Comparison of ENCODE assay signal across 25 mouse cellular contexts in the genomic region with DNA sequence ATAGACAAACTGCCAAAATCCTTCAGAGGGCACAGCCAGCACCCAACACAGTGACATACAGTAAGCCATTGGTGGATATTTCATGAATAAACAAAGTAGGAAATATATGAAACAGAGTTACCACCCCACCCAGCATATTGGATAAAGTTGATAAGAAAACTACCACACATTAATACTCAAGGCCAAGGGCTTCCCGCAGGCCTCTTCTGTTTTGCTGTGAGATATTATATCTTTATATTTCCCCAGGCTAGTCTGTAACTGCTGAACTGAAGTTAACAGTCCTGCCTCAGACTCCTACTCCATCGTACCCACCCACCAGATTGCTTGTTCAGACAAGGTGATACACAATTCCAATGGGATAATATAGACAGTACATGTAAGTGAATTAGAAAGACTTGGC.
DNase-seq lines count a peak whose midpoint lies in the region; ATAC-seq and TF ChIP-seq lines count a peak whose summit lies in the region.
"Had no signal": no experiment of that assay in that cellular context is flagged by ENCODE, and none has a peak within 500 bp of the region (broad histone marks: within the 10 kb centered on the region; RNA-seq: fewer than 3 reads in every experiment).

No protein-coding gene starts in this region.

- no peak for TF ChIP-seq RAD21 in MEL (IDR thresholded peaks at IDR 0.05; ENCODE audit: low read depth, low read length)

- H3K4me2 ChIP-seq in liver, embryonic 16.5 days (ENCODE audit: low read depth, low read length), result no peak overlapping the region
- H3K4me2 ChIP-seq in liver, postnatal 0 days (ENCODE audit: low read depth, low read length), result no peak overlapping the region
- no peak overlapping the region for H3K4me2 ChIP-seq in kidney, embryonic 15.5 days
- H3K4me2 ChIP-seq: forebrain, embryonic 13.5 days; heart, embryonic 11.5 days; hindbrain, embryonic 13.5 days had no signal

- H3K4me1 ChIP-seq in heart, embryonic 10.5 days, result peaks cover 43% of the 10 kb centered on the region
- no peaks in the 10 kb centered on the region for H3K4me1 ChIP-seq in liver, embryonic 16.5 days (ENCODE audit: control insufficient read depth, low read depth, low read length)
- H3K4me1 ChIP-seq in liver, postnatal 0 days (ENCODE audit: insufficient read depth), result peaks cover 14% of the 10 kb centered on the region
- H3K4me1 ChIP-seq in MEL (ENCODE audit: control insufficient read depth in 1 of 2, insufficient read depth in 2 of 2, low read length in 2 of 2), result peaks cover 21 to 40% of the 10 kb centered on the region in 2 experiments
- H3K4me1 ChIP-seq in kidney, embryonic 15.5 days, result peaks cover 18% of the 10 kb centered on the region

- no peak overlapping the region for H3K4me3 ChIP-seq in heart, embryonic 10.5 days
- H3K4me3 ChIP-seq in liver, embryonic 16.5 days (ENCODE audit: low read depth, low read length), result no peak overlapping the region
- H3K4me3 ChIP-seq in liver, postnatal 0 days (ENCODE audit: low read depth, low read length), result no peak overlapping the region
- H3K4me3 ChIP-seq in MEL (ENCODE audit: control insufficient read depth in 1 of 2, insufficient read depth in 1 of 2, low read depth in 2 of 2, low read length in 2 of 2), result no peak overlapping the region
- no peak overlapping the region for H3K4me3 ChIP-seq in kidney, embryonic 15.5 days (replicated peaks)
- H3K4me3 ChIP-seq: forebrain, embryonic 10.5 days; forebrain, embryonic 13.5 days; gastrocnemius, adult 2 months; hindbrain, embryonic 10.5 days; hindbrain, embryonic 13.5 days had no signal

- ATAC-seq in liver, embryonic 16.5 days (ENCODE audit: low read depth), result peak; percentile 16; the same call in 1 of the 2 replicates
- ATAC-seq in liver, postnatal 0 days, result no peak
- ATAC-seq in kidney, embryonic 15.5 days (replicated peaks; ENCODE audit: low FRiP score), result no peak
- ATAC-seq: forebrain, embryonic 13.5 days; hindbrain, embryonic 16.5 days; Patski had no signal

- no peaks in the 10 kb centered on the region for H3K9me3 ChIP-seq in heart, embryonic 10.5 days
- no peaks in the 10 kb centered on the region for H3K9me3 ChIP-seq in liver, embryonic 16.5 days (replicated peaks; ENCODE audit: control insufficient read depth, low read length)
- H3K9me3 ChIP-seq in liver, postnatal 0 days (ENCODE audit: low read length), result no peaks in the 10 kb centered on the region
- no peaks in the 10 kb centered on the region for H3K9me3 ChIP-seq in MEL (replicated peaks; ENCODE audit: insufficient read depth, low read length)
- no peaks in the 10 kb centered on the region for H3K9me3 ChIP-seq in kidney, embryonic 15.5 days (replicated peaks)
- H3K9me3 ChIP-seq: forebrain, embryonic 10.5 days; forebrain, embryonic 13.5 days; hindbrain, embryonic 10.5 days; hindbrain, embryonic 13.5 days had no signal

- H3K9ac ChIP-seq in liver, embryonic 16.5 days (ENCODE audit: low read depth, low read length), result no peak overlapping the region
- H3K9ac ChIP-seq in liver, postnatal 0 days (replicated peaks), result no peak overlapping the region
- no peak overlapping the region for H3K9ac ChIP-seq in MEL (ENCODE audit: control insufficient read depth, low read depth, low read length, poor library complexity, severe bottlenecking)
- H3K9ac ChIP-seq in kidney, embryonic 15.5 days, result no peak overlapping the region

- WGBS in heart, embryonic 10.5 days, result 77% methylated on average over 2 of the region's 2 CpGs
- WGBS in liver, embryonic 16.5 days (ENCODE audit: insufficient replicate concordance), result 22% methylated on average over 2 of the region's 2 CpGs
- 48% methylated on average over 2 of the region's 2 CpGs for WGBS in liver, postnatal 0 days (ENCODE audit: insufficient replicate concordance)
- WGBS in kidney, embryonic 15.5 days, result 87% methylated on average over 2 of the region's 2 CpGs

- H3K36me3 ChIP-seq in heart, embryonic 10.5 days, result no peaks in the 10 kb centered on the region
- no peaks in the 10 kb centered on the region for H3K36me3 ChIP-seq in liver, embryonic 16.5 days (ENCODE audit: control insufficient read depth, insufficient read depth)
- H3K36me3 ChIP-seq in liver, postnatal 0 days (replicated peaks; ENCODE audit: insufficient read depth, low read length), result no peaks in the 10 kb centered on the region
- H3K36me3 ChIP-seq in MEL (ENCODE audit: control insufficient read depth in 1 of 2, insufficient read depth in 2 of 2, low read length in 2 of 2), result peaks cover 0 to 40% of the 10 kb centered on the region in 2 experiments; a peak in 2 of 4 replicates
- H3K36me3 ChIP-seq in kidney, embryonic 15.5 days, result no peaks in the 10 kb centered on the region
- H3K36me3 ChIP-seq: forebrain, embryonic 10.5 days; hindbrain, embryonic 10.5 days; hindbrain, embryonic 13.5 days had no signal

- TF ChIP-seq POLR2A in MEL (IDR thresholded peaks at IDR 0.05; ENCODE audit: control insufficient read depth in 1 of 2, insufficient read depth in 1 of 2, low read depth in 1 of 2, low read length in 2 of 2, poor library complexity in 1 of 2), result no peak

- no peaks in the 10 kb centered on the region for H3K27me3 ChIP-seq in heart, embryonic 10.5 days (ENCODE audit: insufficient read depth, poor library complexity, severe bottlenecking)
- no peaks in the 10 kb centered on the region for H3K27me3 ChIP-seq in liver, embryonic 16.5 days (ENCODE audit: control insufficient read depth, insufficient read depth, low read depth, low read length)
- H3K27me3 ChIP-seq in liver, postnatal 0 days (ENCODE audit: insufficient read depth, low read length), result no peaks in the 10 kb centered on the region
- no peaks in the 10 kb centered on the region for H3K27me3 ChIP-seq in MEL (ENCODE audit: control insufficient read depth in 1 of 2, insufficient read depth in 2 of 2, low read length in 2 of 2)
- no peaks in the 10 kb centered on the region for H3K27me3 ChIP-seq in kidney, embryonic 15.5 days
- H3K27me3 ChIP-seq: CH12.LX; forebrain, embryonic 13.5 days; Patski had no signal

- TF ChIP-seq EP300 in liver, postnatal 0 days (IDR thresholded peaks at IDR 0.05; ENCODE audit: low read depth), result no peak
- peak; percentile 58 to 77; a peak in 3 of 4 replicates for TF ChIP-seq EP300 in MEL (IDR thresholded peaks at IDR 0.05; ENCODE audit: low read depth in 1 of 2, low read length in 2 of 2)

- no peak for DNase-seq in heart, embryonic 10.5 days (ENCODE audit: low spot score)
- DNase-seq in heart, adult 9 months (ENCODE audit: low spot score in 2 of 2), result no peak
- DNase-seq in liver, postnatal 0 days, result no peak
- DNase-seq in MEL (ENCODE audit: low read depth, low spot score), result peak; percentile 61
- no peak for DNase-seq in Muller cell, postnatal 12 days (ENCODE audit: inconsistent ontology term)
- DNase-seq: adrenal gland, postnatal 10 days; adrenal gland, postnatal 36 days; B cell, adult 2 months; cerebellum, adult 18-20 months; cerebellum, adult 9-10 months; cerebellum, postnatal 14 days; gastrocnemius, adult 2 months; gastrocnemius, postnatal 14 days; heart, adult 18-20 months; heart, postnatal 36 days had no signal

- TF ChIP-seq CTCF in liver, postnatal 0 days (IDR thresholded peaks at IDR 0.05; ENCODE audit: low read depth), result no peak
- TF ChIP-seq CTCF in MEL (IDR thresholded peaks at IDR 0.05 in 2 of 3, conservative IDR thresholded peaks at IDR 0.05 in 1 of 3; ENCODE audit: control insufficient read depth in 1 of 3, insufficient read depth in 1 of 3, low read depth in 2 of 3, low read length in 3 of 3, poor library complexity in 1 of 3, severe bottlenecking in 1 of 3), result no peak

- H3K27ac ChIP-seq in heart, embryonic 10.5 days, result 0 out of 2 replicates have a peak overlapping the region, but pooled peaks have one; percentile 83
- no peak overlapping the region for H3K27ac ChIP-seq in liver, embryonic 16.5 days (ENCODE audit: low read length)
- no peak overlapping the region for H3K27ac ChIP-seq in liver, postnatal 0 days (ENCODE audit: low read depth)
- H3K27ac ChIP-seq in MEL (ENCODE audit: control insufficient read depth, low read depth, low read length), result peak overlapping the region; percentile 58
- no peak overlapping the region for H3K27ac ChIP-seq in kidney, embryonic 15.5 days
- H3K27ac ChIP-seq: forebrain, embryonic 10.5 days; forebrain, embryonic 13.5 days; gastrocnemius, adult 2 months; hindbrain, embryonic 13.5 days had no signal

- H3K79me2 ChIP-seq in MEL (ENCODE audit: control insufficient read depth, insufficient read depth, low read length, poor library complexity), result no peaks in the 10 kb centered on the region

TF ChIP-seq in MEL, 35 proteins besides CTCF, POLR2A, EP300 and RAD21:
- TF ChIP-seq ZMIZ1 (IDR thresholded peaks at IDR 0.05; ENCODE audit: low read depth, low read length), result no peak
- no peak for TF ChIP-seq MAX (IDR thresholded peaks at IDR 0.05; ENCODE audit: low read length)
- TF ChIP-seq TAL1 (IDR thresholded peaks at IDR 0.05; ENCODE audit: low read length), result no peak
- peak; percentile 56; the same call in 1 of the 2 replicates for TF ChIP-seq ETS1 (IDR thresholded peaks at IDR 0.05; ENCODE audit: low read depth, low read length)
- TF ChIP-seq CHD2 (IDR thresholded peaks at IDR 0.05; ENCODE audit: low read length), result no peak
- no peak for TF ChIP-seq ZC3H11A (IDR thresholded peaks at IDR 0.05; ENCODE audit: low read depth, low read length)
- peak; percentile 39; the same call in 1 of the 2 replicates for TF ChIP-seq MYB (IDR thresholded peaks at IDR 0.05; ENCODE audit: low read depth, low read length)
- peak; percentile 54; the same call in 1 of the 2 replicates for TF ChIP-seq SIN3A (IDR thresholded peaks at IDR 0.05; ENCODE audit: low read length)
- TF ChIP-seq MXI1 (IDR thresholded peaks at IDR 0.05; ENCODE audit: low read depth, low read length), result 0 out of 2 replicates have a peak, but pooled peaks have one; percentile 33
- no peak for TF ChIP-seq GABPA (IDR thresholded peaks at IDR 0.05; ENCODE audit: low read depth, low read length)
- no peak for TF ChIP-seq JUND (IDR thresholded peaks at IDR 0.05; ENCODE audit: low read depth, low read length)
- TF ChIP-seq TCF12 (IDR thresholded peaks at IDR 0.05; ENCODE audit: low read depth, low read length), result peak; percentile 62
- no peak for TF ChIP-seq MYC (IDR thresholded peaks at IDR 0.05; ENCODE audit: low read depth, low read length)
- no peak for TF ChIP-seq USF2 (IDR thresholded peaks at IDR 0.05; ENCODE audit: borderline replicate concordance in 1 of 2, insufficient read depth in 1 of 2, low read depth in 1 of 2, low read length in 2 of 2)
- TF ChIP-seq MAFK (IDR thresholded peaks at IDR 0.05; ENCODE audit: borderline replicate concordance, low read depth, low read length), result no peak
- TF ChIP-seq POLR2AphosphoS5 (IDR thresholded peaks at IDR 0.05; ENCODE audit: borderline replicate concordance, low read depth, low read length), result no peak
- peak; percentile 56 for TF ChIP-seq GATA1 (IDR thresholded peaks at IDR 0.05; ENCODE audit: low read depth, low read length)
- TF ChIP-seq RCOR1 (IDR thresholded peaks at IDR 0.05; ENCODE audit: low read depth, low read length), result 0 out of 2 replicates have a peak, but pooled peaks have one; percentile 43

Comparison
In these comparisons a context has a peak if more than half of its experiments do, and no peak if none do; other contexts are left out.
1. H3K27ac ChIP-seq: peak in heart, embryonic 10.5 days (single experiment) and MEL (single experiment); none in liver, embryonic 16.5 days (single experiment), liver, postnatal 0 days (single experiment) and kidney, embryonic 15.5 days (single experiment).